Mouse (Mus musculus) forebrain, embryonic 12.5 days (tissue): ENCODE measurements at regions not wholly inside any gene's neighbourhood (a gene's known extent, or its start where the extent isn't known, plus 50 kb on each side); places are given as distances from the start of the nearest gene placed in this dataset.

Experiments used
- ATAC-seq: fragments of 200-750 bp; cut with Nextera tagmentation; 2 replicates; pipeline ENCODE4 v1.8.0; 2017; ENCODE audit warnings: moderate TSS enrichment; ENCODE audit not compliant: low FRiP score
- H3K27ac ChIP-seq: fragments of 300-500 bp; sonication (generic); 2 replicates; pipeline ENCODE4 v1.5.1; 2016; ENCODE audit warnings: mild to moderate bottlenecking
- H3K27me3 ChIP-seq: fragments of 300-500 bp; sonication (generic); 2 replicates; pipeline ENCODE4 v1.6.1; 2016; ENCODE audit warnings: mild to moderate bottlenecking
- H3K36me3 ChIP-seq: fragments of 300-500 bp; sonication (generic); replicated peaks from 2 replicates; pipeline ENCODE4 v1.6.1; 2016; ENCODE audit warnings: mild to moderate bottlenecking
- H3K4me1 ChIP-seq: fragments of 300-500 bp; sonication (generic); 2 replicates; pipeline ENCODE4 v1.6.1; 2016
- H3K4me2 ChIP-seq: fragments of 300-500 bp; sonication (generic); 2 replicates; pipeline ENCODE4 v1.6.1; 2016; ENCODE audit warnings: mild to moderate bottlenecking, moderate library complexity
- H3K4me3 ChIP-seq: fragments of 300-500 bp; sonication (generic); replicated peaks from 2 replicates; pipeline ENCODE4 v1.5.1; 2016; ENCODE audit warnings: mild to moderate bottlenecking
- H3K9ac ChIP-seq: fragments of 300-500 bp; sonication (generic); 2 replicates; pipeline ENCODE4 v1.6.1; 2016; ENCODE audit warnings: mild to moderate bottlenecking
- H3K9me3 ChIP-seq: fragments of 300-500 bp; sonication (generic); 2 replicates; pipeline ENCODE4 v1.6.1; 2016
- WGBS: fragments of 180-500 bp; shearing (Covaris S2); methylation state at CpG from one replicate; pipeline ENCODE4 v1.1.7; 2016; 5-methylcytosine and 5-hydroxymethylcytosine counted together

- H3K9me3 ChIP-seq = no peaks in the 10 kb centered on the region
- no peak overlapping the region for H3K4me3 ChIP-seq
- no peak for ATAC-seq
- H3K4me1 ChIP-seq = no peaks in the 10 kb centered on the region
- no peaks in the 10 kb centered on the region for H3K36me3 ChIP-seq
- H3K27ac ChIP-seq = no peak overlapping the region
- no peak overlapping the region for H3K9ac ChIP-seq
- no peak overlapping the region for H3K4me2 ChIP-seq
- no peaks in the 10 kb centered on the region for H3K27me3 ChIP-seq
- WGBS = 88% methylated on average over 1 of the region's 1 CpGs
Observed at GRCm38 (mm10) chr1:141926194-141926593, 1680.2 kb downstream of the Kcnt2 start.

GRCm38 (mm10) chr1:141926804-141927203 lies 1680.8 kb downstream of the Kcnt2 start:
- 73% methylated on average over 4 of the region's 4 CpGs for WGBS
- Histone ChIP-seq H3K27me3 (no peaks in the 10 kb centered on the region), H3K9ac (no peak overlapping the region), H3K27ac (no peak overlapping the region), H3K4me1 (no peaks in the 10 kb centered on the region), H3K4me2 (no peak overlapping the region), H3K4me3 (no peak overlapping the region), H3K9me3 (no peaks in the 10 kb centered on the region), H3K36me3 (no peaks in the 10 kb centered on the region)
- no peak for ATAC-seq

DNA sequence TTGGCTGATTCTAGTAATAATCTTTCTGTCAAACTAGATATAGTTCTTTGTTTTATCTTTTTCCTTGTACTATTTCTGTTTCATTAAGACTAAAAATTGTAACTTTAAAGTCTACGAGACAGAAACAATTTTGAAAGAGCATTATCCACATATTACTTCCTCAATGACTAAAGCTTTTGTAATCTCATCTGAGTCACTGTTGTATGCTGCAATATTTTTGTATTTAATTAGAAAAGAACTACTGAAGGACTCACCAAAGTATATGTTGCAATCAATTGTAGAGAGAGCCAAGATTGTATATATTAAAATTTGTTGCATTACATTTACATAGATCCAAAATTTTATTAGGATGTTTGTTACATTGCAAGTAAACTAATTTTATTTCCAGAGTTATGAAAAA lies 1692.4 kb upstream of the B3galt2 start:
- H3K4me1 ChIP-seq = no peaks in the 10 kb centered on the region
- H3K9ac ChIP-seq = no peak overlapping the region
- H3K4me3 ChIP-seq = no peak overlapping the region
- H3K9me3 ChIP-seq = no peaks in the 10 kb centered on the region
- no peak overlapping the region for H3K4me2 ChIP-seq
- no peak for ATAC-seq
- no peak overlapping the region for H3K27ac ChIP-seq
- H3K36me3 ChIP-seq = no peaks in the 10 kb centered on the region
- H3K27me3 ChIP-seq = no peaks in the 10 kb centered on the region
- WGBS = 78% methylated on average over 1 of the region's 1 CpGs

DNA sequence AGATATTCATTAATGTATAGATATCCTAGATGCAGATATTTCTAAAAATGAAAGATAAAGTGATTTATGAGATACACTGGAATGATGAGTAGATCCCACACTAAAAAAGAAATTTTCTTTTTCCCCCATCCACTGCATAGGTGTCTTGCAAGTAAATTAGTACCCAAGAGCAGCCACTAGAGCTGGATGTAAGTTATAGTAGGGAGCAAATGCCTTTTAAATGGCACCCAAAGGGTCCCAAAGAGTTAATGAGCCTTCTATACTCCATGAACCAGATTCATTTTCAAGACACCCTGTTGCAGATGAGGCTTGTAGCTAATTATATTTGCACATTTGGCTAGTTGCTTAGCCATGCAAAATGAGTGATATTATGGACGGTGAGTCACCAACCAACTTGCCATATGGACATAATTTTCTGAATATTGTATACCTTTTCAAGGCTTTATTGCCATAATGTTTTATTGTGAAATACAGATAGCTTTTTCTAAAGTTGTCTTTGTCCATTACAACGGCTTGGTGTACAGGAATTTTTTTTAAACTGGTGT lies 1686.1 kb upstream of the B3galt2 start:
- 83% methylated on average over 2 of the region's 2 CpGs for WGBS
- H3K4me1 ChIP-seq = no peaks in the 10 kb centered on the region

GRCm38 (mm10) chr1:141961743-141962142 lies 1678.7 kb upstream of the B3galt2 start:
- WGBS = 3% methylated on average over 2 of the region's 2 CpGs
- ATAC-seq = no peak
- Histone ChIP-seq H3K4me1 (no peaks in the 10 kb centered on the region), H3K9me3 (no peaks in the 10 kb centered on the region), H3K36me3 (no peaks in the 10 kb centered on the region), H3K4me3 (no peak overlapping the region), H3K27me3 (no peaks in the 10 kb centered on the region), H3K27ac (no peak overlapping the region), H3K4me2 (no peak overlapping the region), H3K9ac (no peak overlapping the region)

More for the DNA sequence above, 1686.1 kb upstream of the B3galt2 start:
- no peak for ATAC-seq
- no peak overlapping the region for H3K4me2 ChIP-seq
- H3K4me3 ChIP-seq = no peak overlapping the region
- no peaks in the 10 kb centered on the region for H3K27me3 ChIP-seq
- H3K9ac ChIP-seq = no peak overlapping the region
- no peak overlapping the region for H3K27ac ChIP-seq
- H3K36me3 ChIP-seq = no peaks in the 10 kb centered on the region
- H3K9me3 ChIP-seq = no peaks in the 10 kb centered on the region

DNA sequence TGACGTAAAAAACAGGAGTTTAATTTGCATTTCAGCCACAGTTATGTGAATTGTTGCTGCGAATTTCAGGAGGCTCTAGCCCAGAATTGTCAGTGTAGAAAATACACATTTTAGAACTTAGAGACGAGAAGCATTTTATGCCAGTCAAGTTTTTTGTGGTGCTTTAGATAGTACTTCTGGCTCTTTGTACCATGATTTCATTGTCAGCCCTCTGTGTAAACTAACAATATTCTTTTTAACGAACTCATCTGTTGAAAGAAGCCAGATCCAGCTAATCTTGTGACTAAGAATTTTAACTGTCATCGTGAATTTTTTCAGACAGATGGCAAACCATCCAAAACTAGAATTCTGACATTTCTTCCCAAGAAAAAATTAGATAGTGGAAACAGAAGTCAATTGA lies 1672.3 kb upstream of the B3galt2 start:
- Histone ChIP-seq H3K27ac (no peak overlapping the region), H3K9me3 (no peaks in the 10 kb centered on the region), H3K4me1 (no peaks in the 10 kb centered on the region), H3K36me3 (no peaks in the 10 kb centered on the region), H3K4me3 (no peak overlapping the region), H3K27me3 (no peaks in the 10 kb centered on the region), H3K9ac (no peak overlapping the region), H3K4me2 (no peak overlapping the region)
- WGBS = 52% methylated on average over 5 of the region's 5 CpGs
- no peak for ATAC-seq

GRCm38 (mm10) chr1:141974329-141974728 lies 1666.1 kb upstream of the B3galt2 start:
- Histone ChIP-seq H3K36me3 (no peaks in the 10 kb centered on the region), H3K9ac (no peak overlapping the region), H3K27me3 (no peaks in the 10 kb centered on the region), H3K4me3 (no peak overlapping the region), H3K27ac (no peak overlapping the region), H3K4me2 (no peak overlapping the region), H3K9me3 (no peaks in the 10 kb centered on the region), H3K4me1 (no peaks in the 10 kb centered on the region)
- no peak for ATAC-seq

- Histone ChIP-seq H3K9ac (no peak overlapping the region), H3K36me3 (no peaks in the 10 kb centered on the region), H3K9me3 (no peaks in the 10 kb centered on the region), H3K27ac (no peak overlapping the region), H3K4me2 (no peak overlapping the region), H3K4me1 (no peaks in the 10 kb centered on the region), H3K27me3 (no peaks in the 10 kb centered on the region), H3K4me3 (no peak overlapping the region)
- no peak for ATAC-seq
Observed at GRCm38 (mm10) chr1:141999769-142000168, 1640.7 kb upstream of the B3galt2 start.

DNA sequence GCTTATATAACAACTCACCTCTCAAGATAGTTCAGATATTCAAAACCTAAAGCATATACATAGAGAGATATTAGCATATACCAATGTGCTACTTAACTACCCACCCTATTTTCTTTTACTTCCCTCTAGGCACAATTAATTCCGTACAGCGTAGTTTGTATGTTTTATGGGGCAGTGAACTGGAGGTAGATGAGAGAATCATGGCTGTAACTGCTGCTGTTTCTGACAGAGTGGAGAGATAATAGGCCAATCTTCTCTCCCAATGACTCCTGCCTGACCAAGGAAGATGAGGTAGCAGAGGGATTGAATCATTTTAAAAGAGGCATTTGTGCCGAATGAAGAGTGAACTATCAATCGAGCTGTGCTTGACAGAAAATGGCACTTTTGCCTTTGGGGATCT lies 1640.1 kb upstream of the B3galt2 start:
- H3K27me3 ChIP-seq = no peaks in the 10 kb centered on the region
- no peak overlapping the region for H3K4me3 ChIP-seq
- 86% methylated on average over 4 of the region's 4 CpGs for WGBS
- no peak overlapping the region for H3K4me2 ChIP-seq
- no peak overlapping the region for H3K9ac ChIP-seq
- no peak overlapping the region for H3K27ac ChIP-seq
- H3K36me3 ChIP-seq = no peaks in the 10 kb centered on the region
- no peaks in the 10 kb centered on the region for H3K4me1 ChIP-seq
- no peak for ATAC-seq
- no peaks in the 10 kb centered on the region for H3K9me3 ChIP-seq

DNA sequence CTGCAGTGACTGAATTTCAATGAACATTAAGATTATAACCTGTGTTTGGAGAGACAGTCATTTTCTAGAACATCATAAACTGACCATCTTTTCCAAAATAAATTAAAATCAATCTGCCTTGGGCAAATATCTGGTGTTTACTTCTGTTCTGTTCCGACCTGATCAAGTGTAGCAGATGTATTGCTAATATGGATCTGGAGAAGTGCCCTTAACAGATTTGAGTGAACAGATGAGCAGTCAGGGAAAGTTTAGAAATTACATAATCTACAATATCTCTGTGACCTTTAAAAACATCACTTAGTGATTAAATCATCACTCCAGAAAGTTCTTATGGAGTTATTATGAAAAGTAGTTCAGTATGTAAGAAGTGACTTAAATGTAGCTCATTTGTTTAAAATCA lies 1634.1 kb upstream of the B3galt2 start:
- H3K9ac ChIP-seq = no peak overlapping the region
- H3K4me1 ChIP-seq = no peaks in the 10 kb centered on the region
- H3K4me3 ChIP-seq = no peak overlapping the region
- H3K36me3 ChIP-seq = no peaks in the 10 kb centered on the region
- WGBS = 85% methylated on average over 1 of the region's 1 CpGs
- H3K27me3 ChIP-seq = no peaks in the 10 kb centered on the region
- no peak overlapping the region for H3K4me2 ChIP-seq
- H3K27ac ChIP-seq = no peak overlapping the region
- no peak for ATAC-seq
- H3K9me3 ChIP-seq = no peaks in the 10 kb centered on the region

GRCm38 (mm10) chr1:142042751-142043150 lies 1597.7 kb upstream of the B3galt2 start:
- no peak overlapping the region for H3K9ac ChIP-seq
- no peak overlapping the region for H3K4me2 ChIP-seq
- H3K4me3 ChIP-seq = no peak overlapping the region
- 86% methylated on average over 2 of the region's 2 CpGs for WGBS
- no peaks in the 10 kb centered on the region for H3K27me3 ChIP-seq
- no peaks in the 10 kb centered on the region for H3K4me1 ChIP-seq
- no peak overlapping the region for H3K27ac ChIP-seq
- no peaks in the 10 kb centered on the region for H3K36me3 ChIP-seq
- H3K9me3 ChIP-seq = no peaks in the 10 kb centered on the region
- no peak for ATAC-seq

GRCm38 (mm10) chr1:142055207-142055606 lies 1585.3 kb upstream of the B3galt2 start:
- H3K9me3 ChIP-seq = no peaks in the 10 kb centered on the region
- H3K9ac ChIP-seq = no peak overlapping the region
- ATAC-seq = no peak
- H3K27ac ChIP-seq = no peak overlapping the region
- H3K36me3 ChIP-seq = no peaks in the 10 kb centered on the region
- no peaks in the 10 kb centered on the region for H3K4me1 ChIP-seq
- H3K4me2 ChIP-seq = no peak overlapping the region
- H3K4me3 ChIP-seq = no peak overlapping the region
- no peaks in the 10 kb centered on the region for H3K27me3 ChIP-seq
